ENCODE assay signal across 14 mouse cellular contexts in the genomic region with DNA sequence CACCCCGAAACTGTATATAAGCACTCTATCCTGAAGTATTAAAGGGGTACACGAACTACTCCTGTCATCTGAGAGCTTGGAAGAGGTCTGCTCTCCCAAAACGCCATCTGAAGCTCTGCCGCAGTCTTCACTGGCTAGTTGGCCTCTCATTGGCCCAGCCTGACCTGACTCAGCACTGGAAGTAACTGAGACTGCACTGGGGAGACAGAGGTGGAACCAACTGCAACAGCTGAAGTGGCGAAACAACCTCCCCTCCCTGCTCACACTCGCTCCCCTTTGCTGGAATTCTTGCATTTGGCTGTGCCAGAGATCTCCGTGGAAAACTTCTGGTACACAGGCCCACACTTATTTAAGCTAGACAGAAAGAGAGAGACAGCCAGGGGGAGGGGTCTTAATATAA.
"Had no signal": no experiment of that assay in that cellular context is flagged by ENCODE, and none has a peak within 500 bp of the region (broad histone marks: within the 10 kb centered on the region; RNA-seq: fewer than 3 reads in every experiment).

No protein-coding gene starts in this region.

- H3K4me2 ChIP-seq: midbrain, embryonic 11.5 days had no signal

- DNase-seq: kidney, adult 18-20 months; kidney, adult 9 months; kidney, postnatal 14 days; kidney, postnatal 4 days; left cerebral cortex, postnatal 4 days; lung, adult 2 months; lung, postnatal 14 days; lung, postnatal 4 days; midbrain, embryonic 14.5 days; thymus, adult 2 months; thymus, postnatal 14 days; thymus, postnatal 4 days had no signal

- H3K27ac ChIP-seq: stomach, postnatal 0 days had no signal
